Mouse (Mus musculus) MEL (cell line): ENCODE measurements at regions not wholly inside any gene's neighbourhood (a gene's known extent, or its start where the extent isn't known, plus 50 kb on each side); places are given as distances from the start of the nearest gene placed in this dataset.

Experiments used
- CTCF ChIP-seq, 3 experiments: IDR thresholded peaks in 2 of 3; conservative IDR thresholded peaks in 1 of 3; 2 replicates each; pipeline ENCODE4 v1.5.1; 2011 to 2012; ENCODE audit warnings: low read length in 3 of 3, low read depth in 2 of 3, mild to moderate bottlenecking in 2 of 3, improper control_type of control experiment in 1 of 3, inconsistent platforms in 1 of 3, mixed read lengths in 1 of 3, moderate library complexity in 1 of 3; ENCODE audit not compliant: control insufficient read depth in 1 of 3, insufficient read depth in 1 of 3, poor library complexity in 1 of 3, severe bottlenecking in 1 of 3
- E2F4 ChIP-seq: IDR thresholded peaks from 2 replicates; pipeline ENCODE4 v1.6.1; 2011; ENCODE audit warnings: low read depth, low read length, improper control_type of control experiment, borderline replicate concordance
- EP300 ChIP-seq, 2 experiments: IDR thresholded peaks; 2 replicates each; pipeline ENCODE4 v1.6.1; 2011; ENCODE audit warnings: improper control_type of control experiment in 2 of 2, low read length in 2 of 2, low read depth in 1 of 2, mild to moderate bottlenecking in 1 of 2
- MAFK ChIP-seq: IDR thresholded peaks from 2 replicates; pipeline ENCODE4 v1.6.1; 2011; ENCODE audit warnings: low read depth, mild to moderate bottlenecking, low read length, improper control_type of control experiment, borderline replicate concordance
- MEF2A ChIP-seq: IDR thresholded peaks from 2 replicates; pipeline ENCODE4 v1.6.1; 2014; ENCODE audit warnings: low read depth, mild to moderate bottlenecking, inconsistent platforms, low read length, improper control_type of control experiment; ENCODE audit not compliant: poor library complexity, insufficient replicate concordance, severe bottlenecking; ENCODE audit errors: extremely low read depth
- RCOR1 ChIP-seq: IDR thresholded peaks from 2 replicates; pipeline ENCODE4 v1.6.1; 2012; ENCODE audit warnings: low read depth, mild to moderate bottlenecking, inconsistent platforms, low read length, improper control_type of control experiment
- ZC3H11A ChIP-seq: IDR thresholded peaks from 2 replicates; pipeline ENCODE4 v1.6.1; 2012; ENCODE audit warnings: low read depth, mild to moderate bottlenecking, inconsistent platforms, low read length, improper control_type of control experiment
- ZMIZ1 ChIP-seq: IDR thresholded peaks from 2 replicates; pipeline ENCODE4 v1.6.1; 2012; ENCODE audit warnings: low read depth, mild to moderate bottlenecking, inconsistent platforms, low read length, improper control_type of control experiment, moderate library complexity

- no peak for TF ChIP-seq MAFK
- TF ChIP-seq ZC3H11A = no peak
- TF ChIP-seq MEF2A = no peak
- TF ChIP-seq CTCF (IDR thresholded peaks at IDR 0.05 in 2 of 3, conservative IDR thresholded peaks at IDR 0.05 in 1 of 3; ENCODE audit: control insufficient read depth in 1 of 3, insufficient read depth in 1 of 3, low read depth in 2 of 3, low read length in 3 of 3, poor library complexity in 1 of 3, severe bottlenecking in 1 of 3) = no peak; a peak in 1 of 6 replicates
- TF ChIP-seq ZMIZ1 = no peak
- no peak for TF ChIP-seq EP300 (IDR thresholded peaks at IDR 0.05; ENCODE audit: low read depth in 1 of 2, low read length in 2 of 2)
- no peak for TF ChIP-seq E2F4
- no peak for TF ChIP-seq RCOR1
Measured at GRCm38 (mm10) chr2:116820831-116821745, 57.4 kb upstream of the Tmco5 start.
